Mouse (Mus musculus): ENCODE results near the gene Slc6a12.

DNA sequence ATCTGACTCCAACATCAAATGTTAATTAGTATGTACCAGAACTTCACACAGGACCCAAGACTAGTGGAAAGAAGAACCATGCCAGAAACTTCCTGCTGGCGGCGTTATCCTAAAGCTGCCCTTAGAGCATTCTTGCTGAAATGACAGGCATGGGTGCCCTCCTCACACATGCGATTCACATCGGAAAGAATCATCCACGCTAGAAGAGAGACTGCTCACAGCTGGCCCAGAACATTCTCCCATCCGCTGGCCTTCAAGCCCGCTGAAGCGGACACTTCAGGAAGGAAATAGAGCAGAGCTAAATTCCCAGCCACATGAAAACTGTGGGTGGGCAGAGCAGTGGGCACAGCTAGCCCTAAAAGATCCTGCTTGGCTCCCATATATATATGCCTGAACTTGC, 62.4 kb downstream of the Slc6a12 start:
- TF ChIP-seq POLR2A (IDR thresholded peaks at IDR 0.05; ENCODE audit: insufficient read length, low read depth) (no peak), USF1 (IDR thresholded peaks at IDR 0.05; ENCODE audit: low read depth) (no peak), MYOD1 (IDR thresholded peaks at IDR 0.05; ENCODE audit: control insufficient read depth in 1 of 3, insufficient read length in 2 of 3, low read depth in 2 of 3) (no peak), E2F4 (IDR thresholded peaks at IDR 0.05; ENCODE audit: insufficient read depth) (no peak), MYOG (IDR thresholded peaks at IDR 0.05; ENCODE audit: control insufficient read depth in 1 of 3, insufficient read depth in 1 of 3, insufficient read length in 2 of 3, low read depth in 2 of 3) (no peak), MAX (IDR thresholded peaks at IDR 0.05; ENCODE audit: low read depth) (no peak), CEBPB (IDR thresholded peaks at IDR 0.05; ENCODE audit: insufficient read depth, poor library complexity, severe bottlenecking) (no peak), TCF3 (IDR thresholded peaks at IDR 0.05; ENCODE audit: insufficient read length, low read depth) (no peak)
